Mouse (Mus musculus) hindlimb bud, embryonic 11.5 days (tissue): ENCODE measurements around the gene Map4.
A peak's percentile ranks its signal among the peaks of the same experiment; 100 is the strongest.

Experiments used
- DNase-seq: peaks from one replicate; pipeline ENCODE4 v3.0.0-alpha.2; 2012; ENCODE audit warnings: low read depth, low spot score; ENCODE audit errors: extremely low spot score

The Map4 gene

DNA sequence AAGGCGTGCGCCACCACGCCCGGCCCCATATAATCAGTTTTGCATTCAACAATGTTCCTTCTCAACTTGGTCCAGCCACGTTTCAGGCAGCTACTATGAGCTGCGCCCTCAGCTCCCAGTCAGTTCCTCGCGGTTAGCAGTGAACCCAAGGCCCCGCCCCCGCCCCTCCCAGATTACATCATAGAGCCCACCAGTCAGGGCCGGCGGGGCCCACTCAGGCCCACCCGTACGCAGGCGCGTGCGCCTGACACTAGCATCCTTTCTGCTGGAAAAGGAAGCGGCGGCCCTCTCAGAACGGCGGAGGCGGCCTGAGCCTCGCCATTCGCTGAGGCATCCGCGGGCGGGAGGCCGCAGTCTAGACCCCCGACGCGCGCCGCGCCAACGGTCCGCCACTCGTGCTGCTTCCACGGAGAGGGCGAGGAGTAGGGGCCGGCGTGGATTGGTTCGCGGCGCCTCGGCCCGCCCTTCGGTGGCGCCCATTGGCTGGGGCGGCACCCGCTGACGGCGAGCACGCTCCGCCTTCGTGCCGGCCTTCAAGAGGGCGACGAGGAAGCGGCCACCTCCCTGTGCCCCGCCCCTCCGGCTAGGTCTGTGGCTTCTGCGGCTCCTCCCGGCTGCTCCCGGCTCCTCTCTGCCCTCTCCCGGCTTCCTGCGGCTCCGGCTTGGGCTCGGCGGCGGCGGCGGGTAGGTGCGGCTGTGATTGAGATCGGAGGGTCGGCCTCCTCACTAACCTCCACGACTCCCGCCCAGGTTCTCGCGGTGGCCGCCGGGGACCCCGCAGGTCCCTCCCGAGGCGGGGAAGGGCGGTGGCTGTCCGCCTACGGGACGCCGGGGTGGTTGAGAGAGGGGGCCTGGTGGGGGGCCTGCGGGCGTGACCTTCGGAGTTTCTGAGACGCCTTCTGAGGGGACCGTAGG lies at the start of gene Map4:
TSS of gene Map4 (plus strand) at position 204 of the 915 bp plus-strand sequence.
- DNase-seq: peak; percentile 61

DNA sequence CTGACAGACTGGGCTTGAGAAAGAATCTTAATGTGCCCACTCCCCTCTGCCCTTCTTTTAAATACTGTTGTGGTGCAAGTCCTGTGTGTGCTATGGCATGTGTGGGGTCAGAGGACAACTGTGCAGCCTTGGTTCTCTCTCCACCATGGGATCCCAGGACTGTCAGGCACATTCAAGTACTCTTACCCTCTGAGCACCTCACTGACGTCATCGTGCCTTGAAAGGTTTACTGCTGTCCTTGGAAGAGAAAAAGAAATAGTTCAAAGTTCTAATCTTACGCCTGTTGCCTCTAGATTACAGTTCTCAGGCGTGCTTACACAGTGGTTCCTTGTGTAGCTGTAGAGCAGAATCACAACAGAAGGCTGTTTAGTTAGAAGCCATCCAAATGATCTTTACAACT lies 45.0 kb upstream of the Map4 start:
- no peak for DNase-seq

DNA sequence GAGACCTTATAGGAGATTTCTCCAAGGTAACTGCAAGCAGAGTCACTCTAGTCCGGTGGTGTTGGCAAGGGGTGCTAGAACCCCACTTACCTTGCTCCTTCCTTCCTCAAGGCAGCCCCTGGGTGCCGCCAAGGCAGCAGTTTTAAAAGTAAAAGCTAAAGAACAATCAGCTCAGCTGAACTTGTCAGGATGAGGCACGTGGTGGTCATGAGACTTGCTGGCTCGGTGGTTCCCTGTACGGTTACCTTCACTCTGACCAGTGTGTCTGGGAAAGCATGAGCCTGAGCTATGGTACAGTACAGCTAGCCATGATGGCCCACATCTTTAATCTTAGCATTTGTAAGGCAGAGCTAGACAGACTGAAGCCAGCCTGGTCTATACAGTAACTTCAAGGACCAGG lies 43.9 kb upstream of the Map4 start:
- no peak for DNase-seq

- no peak for DNase-seq
These were observed 39.8 kb upstream of the Map4 start for GRCm38 (mm10) chr9:109891501-109891900.

DNA sequence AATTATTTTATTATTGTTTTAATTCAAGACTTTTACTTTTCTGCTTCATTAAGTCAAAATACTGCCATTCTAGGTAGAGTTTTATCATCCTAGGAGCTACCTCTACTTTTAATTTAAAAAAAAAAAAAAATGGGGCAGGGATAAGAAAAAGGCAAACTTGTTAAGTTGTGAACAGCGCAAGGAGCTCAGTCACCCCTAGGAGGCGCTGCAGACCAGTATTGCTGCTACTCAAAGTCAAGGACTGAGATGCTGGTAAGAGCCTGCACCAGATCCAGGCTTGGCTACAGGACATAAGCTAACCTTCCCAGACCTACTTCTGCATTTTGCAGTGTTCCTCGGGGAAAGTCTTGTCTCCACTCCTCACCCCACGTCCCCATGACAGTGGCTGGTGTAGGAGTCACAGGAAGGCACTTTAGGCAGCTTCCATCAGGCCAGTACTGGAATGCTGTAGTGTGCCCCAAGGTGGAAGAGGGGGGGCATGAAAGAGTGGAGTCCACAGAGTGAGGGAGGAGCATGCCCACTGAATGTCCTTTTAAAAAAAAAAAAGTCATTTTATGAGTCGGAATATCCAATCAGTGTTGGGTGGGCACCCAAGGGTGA lies 38.5 kb upstream of the Map4 start:
- peak; percentile 41 for DNase-seq

DNA sequence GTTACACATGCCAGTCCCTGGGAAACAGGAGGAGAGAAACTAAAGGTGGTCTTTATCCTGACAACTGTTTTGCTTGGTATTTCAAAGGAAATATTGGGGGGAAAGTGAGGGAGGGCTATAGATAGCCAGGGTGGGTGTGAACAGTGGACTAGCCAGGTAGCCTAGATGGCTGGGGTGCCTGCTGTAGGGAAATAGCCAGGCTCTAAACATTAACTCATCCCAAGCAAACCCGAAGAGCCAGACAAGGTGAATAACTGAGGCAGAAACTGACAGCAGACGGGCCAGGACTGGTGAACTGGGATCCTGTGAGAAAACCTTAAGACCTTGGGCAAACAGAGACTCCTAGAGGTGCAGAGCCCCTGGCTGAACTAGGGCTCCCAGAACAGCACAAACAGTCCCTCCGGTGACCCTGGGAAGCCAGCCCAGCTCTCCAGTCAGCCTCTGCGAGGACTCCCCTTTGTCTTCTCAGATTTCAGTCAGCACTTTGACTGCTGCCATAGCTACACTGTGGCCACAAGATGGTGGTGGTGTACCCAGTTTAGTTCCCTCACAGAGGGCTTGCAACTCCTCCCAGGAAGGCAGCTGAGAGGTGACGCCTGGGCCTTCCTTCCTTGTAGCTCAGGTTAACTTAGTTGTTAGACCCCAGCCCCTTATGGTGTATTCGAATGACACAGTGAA lies 36.7 kb upstream of the Map4 start:
- DNase-seq: peak; percentile 61

- DNase-seq: no peak
These were observed 35.7 kb upstream of the Map4 start for GRCm38 (mm10) chr9:109895593-109895992.

GRCm38 (mm10) chr9:109896253-109897150 lies 34.8 kb upstream of the Map4 start:
- no peak for DNase-seq

- DNase-seq: no peak
These were observed 33.2 kb upstream of the Map4 start for GRCm38 (mm10) chr9:109898027-109898426.

DNA sequence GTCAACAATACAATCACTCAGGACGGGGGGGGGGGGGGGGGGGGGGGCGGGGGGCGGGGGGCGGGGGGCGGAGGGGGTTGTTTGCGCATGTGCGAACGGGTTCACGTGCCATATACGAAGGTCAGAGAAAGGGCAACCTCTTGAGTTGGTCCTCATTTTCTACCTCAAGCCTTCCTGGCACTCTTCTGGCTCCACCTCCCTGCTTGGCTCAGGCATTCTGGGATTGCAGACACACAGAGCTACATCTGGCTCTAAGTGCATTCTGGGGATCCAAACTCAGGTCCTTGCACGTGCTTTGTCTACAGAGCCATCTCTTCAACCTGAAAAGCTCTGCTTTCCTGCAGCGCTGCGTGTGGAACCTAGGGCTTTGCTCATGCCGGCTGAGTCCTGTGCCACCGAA lies 31.9 kb upstream of the Map4 start:
- DNase-seq: no peak

GRCm38 (mm10) chr9:109899774-109900173 lies 31.5 kb upstream of the Map4 start:
- DNase-seq: no peak

DNA sequence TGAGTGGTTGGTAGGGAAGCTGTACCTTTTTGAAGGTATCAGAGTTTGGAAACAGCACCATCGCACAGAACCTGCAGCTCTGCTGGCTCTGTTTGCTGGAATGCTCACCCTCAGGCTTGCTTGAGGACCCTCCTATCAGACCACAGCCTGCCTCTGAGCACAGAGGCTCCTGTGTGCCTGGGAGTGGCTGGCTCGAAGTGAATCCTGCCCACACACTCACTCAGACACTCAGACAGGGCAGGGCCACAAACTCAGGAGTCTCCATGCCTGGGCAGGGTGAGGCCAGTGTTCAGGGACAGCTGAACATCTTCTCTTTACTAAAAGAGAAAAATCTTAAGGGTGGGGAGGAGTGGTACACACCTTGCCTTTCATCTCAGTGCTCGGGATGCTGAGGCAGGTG lies 30.7 kb upstream of the Map4 start:
- DNase-seq: no peak

DNA sequence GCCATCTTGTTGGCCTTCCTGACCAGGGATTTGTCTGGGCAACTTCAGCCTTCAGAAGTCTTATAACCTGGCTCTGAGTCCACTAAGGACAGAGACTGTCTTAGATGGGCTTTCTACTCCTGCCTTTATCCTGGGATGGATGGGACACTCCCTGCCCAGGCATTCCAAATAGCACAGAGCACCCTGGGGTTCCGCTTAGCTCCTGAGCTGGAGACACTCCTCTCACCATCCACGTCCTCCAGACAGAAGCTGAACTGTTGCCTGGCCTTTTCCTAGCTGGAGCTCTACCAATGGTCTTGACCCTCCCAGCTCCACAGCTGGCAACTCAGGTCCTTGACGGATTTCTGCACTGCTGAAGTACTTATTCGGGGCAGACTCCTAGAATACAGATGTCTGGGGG lies 29.0 kb upstream of the Map4 start:
- no peak for DNase-seq

DNA sequence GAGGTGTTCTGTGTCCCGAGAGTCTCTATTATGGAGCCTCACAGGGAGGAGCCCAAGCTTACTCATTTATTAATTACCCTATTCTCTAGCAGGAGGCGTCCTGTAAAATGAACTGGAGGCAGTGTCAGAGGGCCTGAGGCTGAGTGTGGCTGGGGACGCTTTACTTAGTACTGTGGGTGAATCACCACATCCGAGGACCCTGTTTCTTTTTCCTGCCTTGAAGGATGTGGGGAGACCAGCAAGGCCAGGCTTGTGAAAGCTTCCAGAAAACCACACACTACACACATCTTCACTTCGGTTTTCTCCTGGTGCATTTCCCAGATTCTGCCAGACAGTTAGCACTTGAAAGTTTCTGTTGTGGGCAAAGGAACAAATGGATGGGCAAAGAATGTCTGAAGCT lies 28.5 kb upstream of the Map4 start:
- DNase-seq: no peak

DNA sequence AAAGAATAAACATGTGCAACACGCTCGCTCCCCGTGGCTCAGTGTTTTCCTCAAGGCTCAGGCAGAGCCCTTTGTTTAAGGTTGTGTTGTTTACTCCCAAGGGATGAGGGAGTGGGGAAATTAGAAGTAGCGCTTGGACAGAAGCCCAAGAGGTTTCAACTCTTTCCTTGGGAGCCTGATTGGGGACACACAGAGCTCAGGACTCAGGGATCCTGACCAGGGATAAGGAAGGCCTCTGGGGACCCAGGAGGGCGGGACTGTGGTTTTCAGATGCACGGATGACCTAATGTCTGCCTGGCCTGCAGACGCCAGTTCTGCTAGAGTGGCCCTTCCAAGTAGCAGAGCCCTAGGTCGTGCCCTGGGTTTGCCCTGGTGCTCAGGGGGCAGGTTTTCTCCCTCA lies 24.0 kb upstream of the Map4 start:
- no peak for DNase-seq

DNA sequence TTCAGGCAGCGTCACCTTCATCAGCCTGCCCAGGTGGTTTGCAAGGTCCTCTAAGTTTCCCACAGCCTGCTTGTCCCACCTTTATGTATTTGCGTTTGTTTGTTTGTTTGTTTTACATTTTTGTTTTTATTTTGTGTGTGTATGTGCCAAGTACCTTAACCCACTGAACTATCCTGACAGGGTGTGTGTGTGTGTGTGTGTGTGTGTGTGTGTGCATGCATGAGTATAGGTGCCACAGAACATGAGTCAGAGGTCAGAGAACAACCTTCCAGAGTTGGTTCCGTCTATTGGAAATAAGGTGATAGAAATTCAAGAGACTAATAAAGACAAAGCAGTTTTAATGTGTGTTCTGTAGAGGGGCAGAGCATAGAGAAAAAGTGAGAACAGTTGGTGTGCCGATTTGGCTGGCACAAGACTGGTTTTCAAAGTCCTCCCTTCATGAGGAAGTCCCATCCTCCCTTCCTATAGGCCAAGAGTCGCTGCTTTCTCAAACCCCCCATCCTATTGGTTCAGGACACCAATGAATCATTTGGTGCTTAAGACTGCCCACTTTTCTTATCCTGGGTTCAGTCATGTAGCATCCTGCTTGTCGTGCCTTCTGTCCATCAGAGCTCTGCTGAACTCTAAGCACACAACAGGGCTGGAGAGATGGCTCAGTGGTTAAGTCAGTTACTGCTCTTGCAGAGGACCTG lies 23.3 kb upstream of the Map4 start:
- DNase-seq: no peak

DNA sequence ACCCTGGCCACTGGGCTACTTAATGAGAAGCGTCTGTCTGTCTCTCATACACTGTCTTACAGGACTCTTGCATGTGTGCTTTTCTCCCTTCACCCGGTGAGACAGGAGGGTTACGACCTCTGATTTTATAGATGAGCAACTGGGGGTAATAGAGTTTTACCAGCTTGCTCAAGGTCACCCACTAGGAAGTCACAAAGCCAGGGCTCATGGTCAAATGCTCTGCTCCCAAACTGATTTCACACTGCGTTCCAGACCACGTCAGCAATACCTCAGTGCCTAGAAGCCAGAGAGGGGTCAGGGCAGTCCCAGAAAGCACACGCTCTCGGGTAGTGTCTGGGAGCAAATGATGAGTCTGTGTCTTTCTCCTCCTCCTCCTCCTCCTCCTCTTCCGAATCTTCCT lies 22.2 kb upstream of the Map4 start:
- DNase-seq: no peak

GRCm38 (mm10) chr9:109909926-109910325 lies 21.3 kb upstream of the Map4 start:
- DNase-seq: no peak

DNA sequence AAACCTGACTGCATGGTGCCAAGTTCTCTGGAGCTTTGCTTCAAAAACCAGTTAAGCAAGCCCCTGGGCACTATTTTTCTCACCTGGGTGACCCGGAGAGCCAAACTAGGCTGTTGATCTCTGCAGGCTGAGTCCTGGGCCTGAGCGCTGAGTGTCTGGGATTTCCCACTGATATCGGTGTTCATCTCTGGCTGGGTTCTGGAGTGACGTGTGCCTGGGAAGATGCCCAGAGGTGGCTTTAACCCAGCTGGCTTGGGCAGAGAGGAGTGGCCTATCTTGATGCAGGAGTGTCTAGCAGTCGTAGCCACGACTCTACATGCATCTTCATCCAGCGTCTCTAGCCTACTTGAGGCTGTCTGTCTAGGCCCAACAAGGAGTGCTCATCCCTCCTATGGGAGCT lies 19.5 kb upstream of the Map4 start:
- no peak for DNase-seq

DNA sequence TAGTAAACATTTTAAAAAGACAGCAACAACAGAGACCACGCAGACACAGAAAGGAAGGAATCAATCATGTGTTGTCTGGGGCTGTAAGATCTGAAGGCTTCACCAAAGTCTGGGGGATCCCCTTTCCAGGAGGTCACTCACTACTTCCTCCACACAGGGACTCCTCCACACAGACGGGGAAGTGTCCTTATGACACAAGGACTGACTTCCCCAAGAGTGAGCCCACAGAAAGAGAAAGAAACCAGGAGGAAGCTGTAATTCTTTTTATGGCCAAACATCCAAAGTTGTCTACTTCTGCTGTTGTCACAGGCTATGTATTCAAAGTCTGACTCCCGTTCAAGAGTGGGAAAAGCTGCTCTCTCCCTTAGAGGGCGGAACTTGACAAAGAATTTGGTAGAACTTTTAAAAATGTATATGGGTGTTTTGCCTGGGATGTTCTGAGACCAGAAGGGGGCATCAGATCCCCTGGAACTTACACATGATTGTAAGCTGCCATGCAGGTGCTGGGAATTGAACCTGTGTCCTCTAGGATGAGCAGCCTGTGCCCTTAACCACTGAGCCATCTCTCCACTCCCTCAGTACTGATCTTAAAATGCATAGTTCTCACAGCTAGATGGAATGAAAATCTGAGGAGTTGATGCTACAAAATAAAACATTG lies 16.9 kb upstream of the Map4 start:
- no peak for DNase-seq
